Mouse (Mus musculus): ENCODE measurements around the gene Ptprn2. TPM values are rescaled to one million over a fixed set of nuclear protein-coding genes. Genes with fewer than 3 reads are reported as not detected.

The Ptprn2 gene
- polyA plus RNA-seq (2017; shearing (Covaris generic)) = 1 to 10 TPM in 1 of 2 experiments, under 1 TPM in 1; 0.17 to 1.0 TPM

DNA sequence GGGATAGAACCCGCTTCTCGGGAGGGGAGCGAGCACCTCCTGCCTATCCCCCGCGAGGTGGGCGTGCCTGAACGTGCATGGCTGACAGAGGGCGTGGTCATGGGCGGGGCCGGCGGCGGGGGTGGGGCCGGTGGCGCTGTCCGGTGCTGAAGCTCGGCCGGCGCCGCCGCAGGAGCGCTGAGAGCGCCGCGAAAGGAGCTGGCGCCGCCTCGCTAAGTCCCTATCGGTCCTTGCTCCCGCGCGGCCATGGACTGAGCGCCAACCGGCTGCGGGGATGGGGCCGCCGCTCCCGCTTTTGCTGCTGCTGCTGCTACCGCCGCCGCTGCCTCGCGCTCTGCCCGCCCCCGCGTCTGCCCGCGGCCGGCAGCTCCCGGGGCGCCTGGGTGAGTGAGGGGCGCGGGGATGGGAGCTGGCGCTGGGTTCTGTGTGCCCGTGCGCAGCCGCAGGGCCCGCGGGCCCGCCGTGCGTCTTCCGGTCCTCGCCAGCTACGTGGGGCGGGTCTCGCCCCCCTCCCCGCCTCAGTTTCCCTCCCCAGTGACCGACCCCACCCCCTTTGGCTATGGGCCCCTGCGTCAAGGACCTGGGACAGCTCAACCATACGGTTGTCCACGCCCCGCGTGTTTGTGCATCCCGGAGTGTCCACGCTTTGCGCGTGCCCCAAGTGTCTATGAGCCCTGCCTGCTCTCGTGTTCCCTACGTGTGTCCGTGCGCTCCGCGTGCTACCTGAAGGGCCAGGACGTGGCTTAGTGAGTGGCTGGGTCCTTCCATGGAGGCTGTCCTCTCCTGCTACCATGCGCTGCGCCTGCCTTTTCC lies at the start of gene Ptprn2:
TSS of gene Ptprn2 (plus strand) at position 130 of the 813 bp plus-strand sequence.

Other genes starting within 250 kb of the Ptprn2 start
- gene Wdr60, start 222.7 kb upstream of the Ptprn2 start, polyA plus RNA-seq (2017; shearing (Covaris generic)) = 1 to 10 TPM; 2.3 to 3.9 TPM
- not detected for gene Gm11027, start 210.3 kb upstream of the Ptprn2 start, polyA plus RNA-seq (2017; shearing (Covaris generic))
- gene Esyt2, start 204.5 kb upstream of the Ptprn2 start, polyA plus RNA-seq (2017; shearing (Covaris generic)) = 100 to 1,000 TPM; 159 to 212 TPM
- gene Ncapg2, start 80.3 kb upstream of the Ptprn2 start, polyA plus RNA-seq (2017; shearing (Covaris generic)) = 1 to 10 TPM; 5.0 to 5.9 TPM